Mouse (Mus musculus) c-Kit-negative CD71-positive TER-119-positive erythroid progenitor cells, embryonic 14.5 days (primary cell): Measurements from ENCODE around the gene Npas1.

Experiments used
- DNase-seq: peaks from one replicate; pipeline ENCODE4 v3.0.0-alpha.2; 2013; ENCODE audit warnings: low read depth, low spot score

Gene Npas1

GRCm38 (mm10) chr7:16418713-16419112 lies 58.8 kb downstream of the Npas1 start:
- no peak for DNase-seq

- DNase-seq, result no peak
Measured at GRCm38 (mm10) chr7:16417141-16417771, 60.3 kb downstream of the Npas1 start.

GRCm38 (mm10) chr7:16415426-16415825 lies 62.1 kb downstream of the Npas1 start:
- no peak for DNase-seq

GRCm38 (mm10) chr7:16412930-16413329 lies 64.6 kb downstream of the Npas1 start:
- no peak for DNase-seq

GRCm38 (mm10) chr7:16412220-16412896 lies 65.2 kb downstream of the Npas1 start:
- no peak for DNase-seq

- DNase-seq, result no peak
Measured at GRCm38 (mm10) chr7:16411100-16411499, 66.4 kb downstream of the Npas1 start.

GRCm38 (mm10) chr7:16406978-16407377 lies 70.5 kb downstream of the Npas1 start:
- no peak for DNase-seq
